Mouse (Mus musculus) left cerebral cortex, adult 2 months (tissue): ENCODE measurements at regions not wholly inside any gene's neighbourhood (a gene's known extent, or its start where the extent isn't known, plus 50 kb on each side); places are given as distances from the start of the nearest gene placed in this dataset.

Source experiments
- DNase-seq, 2 experiments: peaks; one replicate each; pipeline ENCODE4 v3.0.0; 2021 to 2022; ENCODE audit warnings: low spot score in 2 of 2, mixed read lengths in 1 of 2; ENCODE audit errors: extremely low spot score in 1 of 2
- H3K27ac ChIP-seq: fragments of 200-600 bp; 2 replicates; pipeline ENCODE4 v1.8.1; 2022
- H3K4me3 ChIP-seq: fragments of 200-600 bp; 2 replicates; pipeline ENCODE4 v1.8.1; 2022
- CTCF ChIP-seq: fragments of 200-600 bp; IDR thresholded peaks from 2 replicates; pipeline ENCODE4 v1.8.1; 2022; ENCODE audit warnings: antibody characterized with exemption, mild to moderate bottlenecking, moderate library complexity
- intact Hi-C: fragments of 180-260 bp; cut with DNase I; formaldehyde crosslinking; loops from one replicate; pipeline ENCODE4 v1.15.1; 2025

DNA sequence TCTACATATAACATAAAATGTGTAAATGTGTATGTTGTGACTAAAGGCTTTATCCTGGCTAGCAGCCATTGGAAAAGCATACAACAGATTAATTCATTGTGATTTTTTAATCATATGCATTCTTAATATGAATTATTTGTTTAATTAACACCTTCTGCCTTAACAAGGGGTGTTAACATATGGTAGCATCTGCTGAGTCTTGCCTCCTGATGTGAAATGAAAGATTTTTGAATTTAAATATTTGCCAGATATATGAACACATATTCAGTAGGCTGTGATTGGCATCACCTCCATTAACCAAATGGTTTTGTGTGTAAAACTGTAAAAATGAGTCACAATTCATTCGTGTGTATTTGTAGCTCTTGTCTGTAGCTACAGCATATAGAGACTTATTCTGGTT is 854.3 kb downstream of the D3Ertd751e start:
- Histone ChIP-seq H3K27ac (no peak overlapping the region), H3K4me3 (no peak overlapping the region)
- intact Hi-C loops, result no loop called here
- DNase-seq, result no peak
- TF ChIP-seq CTCF, result no peak
